Mouse (Mus musculus) liver, embryonic 13.5 days (tissue): ENCODE data around the gene Snapc2. TPM values are rescaled to one million over a fixed set of nuclear protein-coding genes. Genes with fewer than 3 reads are reported as not detected.

ENCODE experiments used
- ATAC-seq: fragments of 200-750 bp; cut with Nextera tagmentation; 2 replicates; pipeline ENCODE4 v1.8.0; 2017; ENCODE audit warnings: low read depth, mild to moderate bottlenecking, moderate number of reproducible peaks, moderate library complexity
- DNase-seq: peaks from one replicate; pipeline ENCODE4 v3.0.0; 2022
- H3K27ac ChIP-seq: fragments of 300-500 bp; sonication (generic); 2 replicates; pipeline ENCODE4 v1.5.1; 2015; ENCODE audit warnings: moderate library complexity, mild to moderate bottlenecking, inconsistent platforms
- H3K27me3 ChIP-seq: fragments of 300-500 bp; sonication (generic); 2 replicates; pipeline ENCODE4 v1.6.1; 2015; ENCODE audit warnings: mild to moderate bottlenecking, inconsistent platforms
- H3K36me3 ChIP-seq: fragments of 300-500 bp; sonication (generic); 2 replicates; pipeline ENCODE4 v1.6.1; 2015; ENCODE audit warnings: mild to moderate bottlenecking, inconsistent platforms
- H3K4me1 ChIP-seq: fragments of 300-500 bp; sonication (generic); replicated peaks from 2 replicates; pipeline ENCODE4 v1.6.1; 2015; ENCODE audit warnings: inconsistent platforms
- H3K4me2 ChIP-seq: fragments of 300-500 bp; sonication (generic); 2 replicates; pipeline ENCODE4 v1.6.1; 2015; ENCODE audit warnings: inconsistent platforms, mild to moderate bottlenecking, moderate library complexity
- H3K4me3 ChIP-seq: fragments of 300-500 bp; sonication (generic); replicated peaks from 2 replicates; pipeline ENCODE4 v1.5.1; 2015; ENCODE audit warnings: mild to moderate bottlenecking, inconsistent platforms
- H3K9ac ChIP-seq: fragments of 300-500 bp; sonication (generic); 2 replicates; pipeline ENCODE4 v1.6.1; 2015; ENCODE audit warnings: mild to moderate bottlenecking, inconsistent platforms
- H3K9me3 ChIP-seq: fragments of 300-500 bp; sonication (generic); replicated peaks from 2 replicates; pipeline ENCODE4 v1.6.1; 2016; ENCODE audit warnings: inconsistent platforms
- WGBS: fragments of 180-500 bp; shearing (Covaris S2); methylation state at CpG from one replicate; pipeline ENCODE4 v1.1.7; 2015; ENCODE audit not compliant: insufficient replicate concordance; 5-methylcytosine and 5-hydroxymethylcytosine counted together
- polyA plus RNA-seq: library from polyadenylated mRNA; unstranded; fragments of >200 nt; fragmentation: Nextera tagmentation; extraction: Ambion mirVana; gene quantifications from 2 replicates; pipeline ENCODE4 v1.2.1, GENCODE M21; 2015

Gene Snapc2
- polyA plus RNA-seq, 1 experiment from 2014 or later, result 19.7 TPM

DNA sequence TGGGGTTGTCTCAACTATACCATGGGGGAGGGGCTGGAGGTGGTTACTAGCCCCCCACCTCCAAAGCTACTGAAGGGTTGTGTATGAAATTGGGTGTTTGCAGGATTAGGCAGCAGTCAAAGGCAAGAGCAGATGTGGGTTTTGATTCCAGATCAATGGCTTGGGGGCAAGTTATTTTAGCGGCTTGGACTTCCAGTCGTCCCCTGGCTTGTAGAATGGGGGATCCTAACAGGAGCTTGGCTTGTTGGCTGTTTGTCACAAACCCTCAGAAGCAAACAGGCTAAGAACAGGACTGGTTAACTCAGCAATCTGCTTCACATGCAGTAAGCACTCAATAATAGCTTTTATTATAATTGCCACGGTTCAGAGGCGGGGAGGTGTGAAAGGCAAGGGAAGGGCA is 4.5 kb downstream of the Snapc2 start:
- H3K9ac ChIP-seq, result no peak overlapping the region
- 84% methylated on average over 4 of the region's 4 CpGs for WGBS
- no peak overlapping the region for H3K27ac ChIP-seq
- H3K4me1 ChIP-seq, result peaks cover 39% of the 10 kb centered on the region
- H3K4me2 ChIP-seq, result no peak overlapping the region
- H3K9me3 ChIP-seq, result no peaks in the 10 kb centered on the region
- no peaks in the 10 kb centered on the region for H3K27me3 ChIP-seq
- H3K36me3 ChIP-seq, result peaks cover 52% of the 10 kb centered on the region
- DNase-seq, result no peak
- ATAC-seq, result no peak
- H3K4me3 ChIP-seq, result no peak overlapping the region

- peaks cover 36% of the 10 kb centered on the region for H3K4me1 ChIP-seq
- H3K36me3 ChIP-seq, result peaks cover 61% of the 10 kb centered on the region
- ATAC-seq, result peak; percentile 42
- no peaks in the 10 kb centered on the region for H3K27me3 ChIP-seq
- 3% methylated on average over 35 of the region's 35 CpGs for WGBS
- H3K4me3 ChIP-seq, result peak overlapping the region; percentile 68
- H3K27ac ChIP-seq, result no peak overlapping the region
- DNase-seq, result peak; percentile 67
- H3K9me3 ChIP-seq, result no peaks in the 10 kb centered on the region
- peak overlapping the region; percentile 99 for H3K4me2 ChIP-seq
- H3K9ac ChIP-seq, result peak overlapping the region; percentile 68
Measured at GRCm38 (mm10) chr8:4258233-4258632, 5.4 kb downstream of the Snapc2 start.

DNA sequence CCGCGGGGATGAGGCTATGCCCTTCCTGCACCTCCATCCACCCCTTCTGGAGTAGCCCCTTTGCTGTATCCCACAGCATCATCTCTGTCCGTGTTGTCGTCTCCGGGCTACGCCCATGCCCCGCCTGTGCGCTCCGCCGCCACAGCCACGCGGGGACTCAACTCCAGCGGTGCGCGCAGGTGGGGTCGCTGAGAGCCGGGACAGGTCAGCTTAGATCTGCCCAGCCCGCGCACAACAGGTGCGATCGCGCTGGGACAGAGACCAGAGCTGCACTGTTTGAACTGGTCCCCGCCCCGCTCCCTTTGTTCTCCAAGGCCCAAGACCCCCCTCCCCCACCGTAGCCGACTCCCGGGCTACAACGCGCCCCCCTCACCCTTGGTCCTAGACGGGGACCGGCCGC is 5.8 kb downstream of the Snapc2 start:
- Histone ChIP-seq H3K27me3 (no peaks in the 10 kb centered on the region), H3K4me2 (peak overlapping the region; percentile 99), H3K27ac (peak overlapping the region; percentile 59), H3K4me3 (peak overlapping the region; percentile 68), H3K36me3 (peaks cover 66% of the 10 kb centered on the region), H3K9me3 (no peaks in the 10 kb centered on the region), H3K4me1 (peaks cover 32% of the 10 kb centered on the region), H3K9ac (peak overlapping the region; percentile 68)
- DNase-seq, result peak; percentile 33
- ATAC-seq, result peak; percentile 61
- 0% methylated on average over 31 of the region's 32 CpGs for WGBS

DNA sequence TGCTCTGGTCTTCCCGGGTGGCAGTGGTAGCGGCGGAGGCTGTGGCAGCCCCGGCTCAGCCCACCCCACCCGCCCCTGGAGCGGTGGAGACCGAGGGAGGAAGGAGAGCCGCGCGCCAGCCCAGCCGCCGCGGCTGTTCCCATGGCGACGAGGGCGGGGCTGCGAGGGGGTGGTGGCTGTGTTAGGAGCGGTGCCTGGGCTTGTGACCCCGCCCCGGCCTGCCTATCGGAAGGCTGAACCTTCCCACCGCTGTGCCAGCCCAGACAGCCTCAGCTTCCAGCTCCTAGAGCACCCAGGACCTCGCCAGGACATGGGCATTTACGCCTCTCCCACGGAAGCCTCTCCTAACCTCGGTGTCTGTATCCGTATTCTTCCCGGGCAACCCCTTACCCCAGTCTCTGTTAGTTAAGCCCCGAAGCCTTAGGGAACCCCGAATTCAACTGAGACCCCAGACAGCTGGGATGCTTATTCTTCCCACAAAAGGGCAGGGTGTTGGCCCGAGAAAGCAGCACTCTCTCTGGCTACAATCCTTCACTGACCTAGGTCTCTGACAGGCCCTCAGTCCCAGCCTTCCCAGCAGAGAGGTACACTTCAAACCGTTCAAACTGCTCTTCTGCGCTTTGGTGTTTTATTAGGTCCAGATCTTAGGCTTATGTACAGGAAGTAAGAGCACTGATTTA is 6.4 kb downstream of the Snapc2 start, which contains the start of gene Ctxn1:
TSS of gene Ctxn1 (minus strand) at position 150 of the 680 bp plus-strand sequence.
- H3K9me3 ChIP-seq, result no peaks in the 10 kb centered on the region
- ATAC-seq, result peak; percentile 94
- 9% methylated on average over 33 of the region's 33 CpGs for WGBS
- H3K27ac ChIP-seq, result peak within 1 kb of the TSS; percentile 77
- H3K9ac ChIP-seq, result peak within 1 kb of the TSS; percentile 68
- peaks cover 27% of the 10 kb centered on the region for H3K4me1 ChIP-seq
- H3K4me3 ChIP-seq, result peak within 1 kb of the TSS; percentile 68
- H3K4me2 ChIP-seq, result peak within 1 kb of the TSS; percentile 99
- H3K36me3 ChIP-seq, result peaks cover 70% of the 10 kb centered on the region
- no peaks in the 10 kb centered on the region for H3K27me3 ChIP-seq
- DNase-seq, result peak; percentile 94

- H3K27ac ChIP-seq, result peak overlapping the region; percentile 77
- 88% methylated on average over 4 of the region's 4 CpGs for WGBS
- peak overlapping the region; percentile 58; the same call in 1 of the 2 replicates for H3K9ac ChIP-seq
- H3K4me3 ChIP-seq, result no peak overlapping the region; the same call in 1 of the 2 replicates
- H3K4me1 ChIP-seq, result peaks cover 26% of the 10 kb centered on the region
- H3K9me3 ChIP-seq, result no peaks in the 10 kb centered on the region
- H3K36me3 ChIP-seq, result peaks cover 70% of the 10 kb centered on the region
- H3K27me3 ChIP-seq, result no peaks in the 10 kb centered on the region
- ATAC-seq (no peak), DNase-seq (no peak)
- peak overlapping the region; percentile 99; the same call in 1 of the 2 replicates for H3K4me2 ChIP-seq
Measured at GRCm38 (mm10) chr8:4259805-4260170, 6.9 kb downstream of the Snapc2 start.

- Histone ChIP-seq H3K36me3 (peaks cover 87% of the 10 kb centered on the region), H3K4me3 (no peak overlapping the region), H3K4me2 (no peak overlapping the region), H3K27ac (no peak overlapping the region), H3K27me3 (no peaks in the 10 kb centered on the region), H3K9me3 (no peaks in the 10 kb centered on the region), H3K9ac (no peak overlapping the region), H3K4me1 (peaks cover 19% of the 10 kb centered on the region)
- no peak for ATAC-seq
- 69% methylated on average over 8 of the region's 8 CpGs for WGBS
- DNase-seq, result no peak
Measured at GRCm38 (mm10) chr8:4263105-4263791, 10.4 kb downstream of the Snapc2 start.

DNA sequence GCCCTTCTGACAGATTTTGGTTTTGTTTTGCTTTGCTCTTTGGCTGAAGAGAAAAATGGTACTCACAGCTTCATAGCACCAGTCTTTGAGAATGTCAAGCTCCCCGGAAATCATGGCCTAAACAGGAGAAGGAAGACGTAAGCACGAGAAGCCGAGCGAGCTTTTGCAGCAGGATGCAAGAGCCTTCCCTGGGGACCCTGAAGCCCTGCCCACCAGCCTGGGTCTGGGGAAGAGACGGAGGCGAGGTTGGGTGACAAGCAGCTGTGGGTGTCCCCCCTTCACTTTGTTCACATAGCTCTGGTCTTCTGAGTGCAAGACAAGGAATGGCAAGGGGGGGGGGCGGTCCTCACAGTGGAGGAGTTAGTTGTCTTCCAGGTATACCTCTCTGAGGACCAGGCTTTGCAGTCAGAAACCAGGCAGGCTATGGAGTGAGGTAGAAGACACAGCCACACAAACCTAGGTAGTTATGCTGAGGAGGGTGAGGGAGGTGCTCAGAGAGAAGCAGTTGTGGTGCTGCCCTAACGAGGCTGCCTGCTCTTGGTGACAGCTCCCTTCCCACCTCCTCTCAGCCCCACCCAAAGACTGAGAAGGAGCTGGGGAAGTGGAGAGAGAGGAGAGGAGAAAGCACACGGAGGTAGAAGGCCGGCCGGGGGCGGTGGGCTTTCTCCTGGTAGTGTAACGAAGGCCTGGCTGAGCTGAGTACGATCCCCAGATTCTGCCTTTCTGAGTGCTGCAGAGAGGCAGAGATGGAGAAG is 12.5 kb downstream of the Snapc2 start:
- no peak overlapping the region for H3K9ac ChIP-seq
- H3K4me1 ChIP-seq, result no peaks in the 10 kb centered on the region
- H3K27me3 ChIP-seq, result no peaks in the 10 kb centered on the region
- H3K4me3 ChIP-seq, result no peak overlapping the region
- DNase-seq, result no peak
- 83% methylated on average over 15 of the region's 15 CpGs for WGBS
- H3K9me3 ChIP-seq, result no peaks in the 10 kb centered on the region
- H3K36me3 ChIP-seq, result peaks cover 100% of the 10 kb centered on the region
- H3K27ac ChIP-seq, result no peak overlapping the region
- no peak for ATAC-seq
- H3K4me2 ChIP-seq, result no peak overlapping the region

DNA sequence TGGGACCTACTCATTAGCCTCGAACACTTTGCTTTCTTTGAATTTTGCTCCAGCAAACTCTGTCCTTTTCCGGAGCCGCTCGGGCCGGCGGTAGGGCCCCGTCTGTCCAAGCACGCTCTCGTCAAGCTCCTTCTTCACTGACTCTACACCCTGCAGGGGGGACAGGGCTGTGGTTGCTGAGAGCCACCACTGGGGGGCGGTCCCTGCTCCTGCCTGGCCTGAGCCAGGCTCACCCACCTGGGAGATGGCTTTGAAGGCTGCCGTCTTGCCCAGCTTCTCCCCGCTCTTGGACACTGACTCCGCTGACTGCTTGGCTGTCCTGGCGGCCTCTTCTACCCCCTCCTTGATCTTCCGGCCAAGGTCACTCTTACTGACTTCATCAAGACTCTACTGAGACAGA is 14.7 kb downstream of the Snapc2 start:
- no peaks in the 10 kb centered on the region for H3K27me3 ChIP-seq
- no peak overlapping the region for H3K4me3 ChIP-seq
- H3K9me3 ChIP-seq, result no peaks in the 10 kb centered on the region
- 79% methylated on average over 15 of the region's 15 CpGs for WGBS
- H3K4me1 ChIP-seq, result no peaks in the 10 kb centered on the region
- H3K4me2 ChIP-seq, result no peak overlapping the region
- H3K36me3 ChIP-seq, result peaks cover 98% of the 10 kb centered on the region
- no peak overlapping the region for H3K9ac ChIP-seq
- H3K27ac ChIP-seq, result no peak overlapping the region
- ATAC-seq (peak; percentile 56; the same call in 1 of the 2 replicates), DNase-seq (no peak)

DNA sequence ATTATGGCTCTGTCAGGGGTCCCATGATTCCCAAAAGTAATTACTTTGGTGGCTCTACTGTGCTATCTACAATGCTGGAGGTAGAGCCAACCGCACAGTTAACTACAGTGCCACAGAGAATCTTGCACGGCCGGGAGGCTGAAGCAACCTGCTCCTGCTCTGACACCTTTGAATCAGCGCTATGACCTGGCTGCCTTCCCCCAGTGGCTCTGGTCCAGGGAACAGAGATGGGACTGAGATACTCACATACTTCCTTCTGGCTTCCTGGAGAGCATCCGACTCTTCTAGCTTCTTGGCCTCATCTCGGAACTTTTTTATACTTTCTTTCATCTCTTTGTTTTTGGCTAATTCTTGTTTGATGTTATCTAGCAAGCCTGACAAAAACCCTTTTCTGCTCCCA is 16.7 kb downstream of the Snapc2 start:
- DNase-seq, result no peak

GRCm38 (mm10) chr8:4275275-4276110 is 22.6 kb downstream of the Snapc2 start, which contains the start of gene Timm44:
TSS of gene Timm44 (minus strand) at chr8:4275913.
- peak within 1 kb of the TSS; percentile 77 for H3K4me3 ChIP-seq
- peaks cover 33% of the 10 kb centered on the region for H3K36me3 ChIP-seq
- ATAC-seq (peak; percentile 98), DNase-seq (peak; percentile 89)
- H3K27me3 ChIP-seq, result no peaks in the 10 kb centered on the region
- peak within 1 kb of the TSS; percentile 60 for H3K27ac ChIP-seq
- peak within 1 kb of the TSS; percentile 85 for H3K9ac ChIP-seq
- under 1% methylated on average over 39 of the region's 39 CpGs for WGBS
- no peaks in the 10 kb centered on the region for H3K9me3 ChIP-seq
- peaks cover 28% of the 10 kb centered on the region for H3K4me1 ChIP-seq
- peak within 1 kb of the TSS; percentile 70 for H3K4me2 ChIP-seq

More for the DNA sequence above, 16.7 kb downstream of the Snapc2 start:
- H3K4me3 ChIP-seq, result no peak overlapping the region
- no peak overlapping the region for H3K4me2 ChIP-seq
- H3K27me3 ChIP-seq, result no peaks in the 10 kb centered on the region
- WGBS, result 89% methylated on average over 6 of the region's 6 CpGs
- H3K9me3 ChIP-seq, result no peaks in the 10 kb centered on the region
- peaks cover 92% of the 10 kb centered on the region for H3K36me3 ChIP-seq
- no peak overlapping the region for H3K9ac ChIP-seq
- peaks cover 13% of the 10 kb centered on the region for H3K4me1 ChIP-seq
- ATAC-seq, result no peak
- no peak overlapping the region for H3K27ac ChIP-seq
